Mouse (Mus musculus): ENCODE results near the gene Ptn. TPM values are rescaled to one million over a fixed set of nuclear protein-coding genes. Genes with fewer than 3 reads are reported as not detected.
"Not testable (repeated sequence)": the region's sequence is repeated elsewhere in the genome, so short reads cannot be mapped to it uniquely, and the experiment has no call there.

Ptn gene
- total RNA-seq, 4 experiments from 2014 or later, result 1.2 to 2.0 (median 1.7) TPM

- DNase-seq (ENCODE audit: low spot score), result no peak
Observed at GRCm38 (mm10) chr6:36755001-36755885, 54.8 kb downstream of the Ptn start.

GRCm38 (mm10) chr6:36752887-36753286 lies 57.1 kb downstream of the Ptn start:
- no peak for DNase-seq (ENCODE audit: low spot score)

- DNase-seq (ENCODE audit: low spot score), result no peak
Observed at GRCm38 (mm10) chr6:36739811-36740210, 70.2 kb downstream of the Ptn start.

GRCm38 (mm10) chr6:36736763-36737162 lies 73.3 kb downstream of the Ptn start:
- no peak for DNase-seq (ENCODE audit: low spot score)

GRCm38 (mm10) chr6:36735622-36736021 lies 74.4 kb downstream of the Ptn start:
- DNase-seq (ENCODE audit: low spot score), result not testable (repeated sequence)

- DNase-seq (ENCODE audit: low spot score), result not testable (repeated sequence)
Observed at GRCm38 (mm10) chr6:36729811-36730210, 80.2 kb downstream of the Ptn start.

GRCm38 (mm10) chr6:36728079-36728478 lies 81.9 kb downstream of the Ptn start:
- no peak for DNase-seq (ENCODE audit: low spot score)

- DNase-seq (ENCODE audit: low spot score), result no peak
Observed at GRCm38 (mm10) chr6:36725509-36726160, 84.4 kb downstream of the Ptn start.

- no peak for DNase-seq (ENCODE audit: low spot score)
Observed at GRCm38 (mm10) chr6:36722769-36723549, 87.1 kb downstream of the Ptn start.

GRCm38 (mm10) chr6:36713329-36713728 lies 96.7 kb downstream of the Ptn start:
- no peak for DNase-seq (ENCODE audit: low spot score)

- no peak for DNase-seq (ENCODE audit: low spot score)
Observed at GRCm38 (mm10) chr6:36695481-36695880, 114.5 kb downstream of the Ptn start.

- peak; percentile 22 for DNase-seq (ENCODE audit: low spot score)
Observed at GRCm38 (mm10) chr6:36691497-36691896, 118.5 kb downstream of the Ptn start.

GRCm38 (mm10) chr6:36690941-36691340 lies 119.1 kb downstream of the Ptn start:
- DNase-seq (ENCODE audit: low spot score), result no peak

GRCm38 (mm10) chr6:36676710-36677691 lies 133.0 kb downstream of the Ptn start:
- DNase-seq (ENCODE audit: low spot score), result peak; percentile 2

GRCm38 (mm10) chr6:36672399-36673221 lies 137.4 kb downstream of the Ptn start:
- no peak for DNase-seq (ENCODE audit: low spot score)

- no peak for DNase-seq (ENCODE audit: low spot score)
Observed at GRCm38 (mm10) chr6:36671274-36671673, 138.7 kb downstream of the Ptn start.

All from heart, adult 8-10 months (tissue).